Mouse (Mus musculus) stomach, embryonic 14.5 days (tissue): Measurements from ENCODE around the gene Hoxb6. TPM values are rescaled to one million over a fixed set of nuclear protein-coding genes. Genes with fewer than 3 reads are reported as not detected.
A peak's percentile ranks its signal among the peaks of the same experiment; 100 is the strongest.

Experiments used
- ATAC-seq: fragments of 200-750 bp; cut with Nextera tagmentation; 2 replicates; pipeline ENCODE4 v1.8.0; 2017; ENCODE audit warnings: low read depth, moderate TSS enrichment; ENCODE audit not compliant: insufficient number of reproducible peaks, insufficient read depth, low FRiP score
- H3K27ac ChIP-seq: fragments of 300-500 bp; sonication (generic); 2 replicates; pipeline ENCODE4 v1.5.1; 2014; ENCODE audit warnings: mild to moderate bottlenecking, low read length, moderate library complexity, mixed read lengths
- H3K27me3 ChIP-seq: fragments of 300-500 bp; sonication (generic); 2 replicates; pipeline ENCODE4 v1.6.1; 2014; ENCODE audit warnings: low read length, control low read depth, mixed read lengths; ENCODE audit not compliant: control insufficient read depth, insufficient read depth
- H3K36me3 ChIP-seq: fragments of 300-500 bp; sonication (generic); 2 replicates; pipeline ENCODE4 v1.6.1; 2014; ENCODE audit warnings: mild to moderate bottlenecking, control low read depth, low read length, moderate library complexity, mixed read lengths; ENCODE audit not compliant: control insufficient read depth, insufficient read depth
- H3K4me1 ChIP-seq: fragments of 300-500 bp; sonication (generic); 2 replicates; pipeline ENCODE4 v1.6.1; 2014; ENCODE audit warnings: low read length, control low read depth, mixed read lengths; ENCODE audit not compliant: control insufficient read depth, insufficient read depth
- H3K4me2 ChIP-seq: fragments of 300-500 bp; sonication (generic); replicated peaks from 2 replicates; pipeline ENCODE4 v1.6.1; 2014; ENCODE audit warnings: low read depth, low read length, control low read depth
- H3K4me3 ChIP-seq: fragments of 300-500 bp; sonication (generic); 2 replicates; pipeline ENCODE4 v1.5.1; 2014; ENCODE audit warnings: low read depth, low read length, control low read depth
- H3K9ac ChIP-seq: fragments of 300-500 bp; sonication (generic); replicated peaks from 2 replicates; pipeline ENCODE4 v1.6.1; 2014; ENCODE audit warnings: low read depth, mild to moderate bottlenecking, control low read depth, low read length, moderate library complexity, mixed read lengths
- H3K9me3 ChIP-seq: fragments of 300-500 bp; sonication (generic); 2 replicates; pipeline ENCODE4 v1.6.1; 2016; ENCODE audit warnings: low read depth, low read length, control low read depth; ENCODE audit not compliant: control insufficient read depth
- WGBS: fragments of 180-500 bp; shearing (Covaris S2); extraction: QIAGEN DNeasy Blood & Tissue Kit; methylation state at CpG from one replicate; pipeline ENCODE4 v1.1.7; 2014; 5-methylcytosine and 5-hydroxymethylcytosine counted together
- polyA plus RNA-seq: library from polyadenylated mRNA; unstranded; fragments of >200 nt; fragmentation: Nextera tagmentation; extraction: Ambion mirVana; gene quantifications from 2 replicates; pipeline ENCODE4 v1.2.1, GENCODE M21; 2014

Hoxb6 gene
- polyA plus RNA-seq, 1 experiment from 2014 or later, result 12.4 TPM

DNA sequence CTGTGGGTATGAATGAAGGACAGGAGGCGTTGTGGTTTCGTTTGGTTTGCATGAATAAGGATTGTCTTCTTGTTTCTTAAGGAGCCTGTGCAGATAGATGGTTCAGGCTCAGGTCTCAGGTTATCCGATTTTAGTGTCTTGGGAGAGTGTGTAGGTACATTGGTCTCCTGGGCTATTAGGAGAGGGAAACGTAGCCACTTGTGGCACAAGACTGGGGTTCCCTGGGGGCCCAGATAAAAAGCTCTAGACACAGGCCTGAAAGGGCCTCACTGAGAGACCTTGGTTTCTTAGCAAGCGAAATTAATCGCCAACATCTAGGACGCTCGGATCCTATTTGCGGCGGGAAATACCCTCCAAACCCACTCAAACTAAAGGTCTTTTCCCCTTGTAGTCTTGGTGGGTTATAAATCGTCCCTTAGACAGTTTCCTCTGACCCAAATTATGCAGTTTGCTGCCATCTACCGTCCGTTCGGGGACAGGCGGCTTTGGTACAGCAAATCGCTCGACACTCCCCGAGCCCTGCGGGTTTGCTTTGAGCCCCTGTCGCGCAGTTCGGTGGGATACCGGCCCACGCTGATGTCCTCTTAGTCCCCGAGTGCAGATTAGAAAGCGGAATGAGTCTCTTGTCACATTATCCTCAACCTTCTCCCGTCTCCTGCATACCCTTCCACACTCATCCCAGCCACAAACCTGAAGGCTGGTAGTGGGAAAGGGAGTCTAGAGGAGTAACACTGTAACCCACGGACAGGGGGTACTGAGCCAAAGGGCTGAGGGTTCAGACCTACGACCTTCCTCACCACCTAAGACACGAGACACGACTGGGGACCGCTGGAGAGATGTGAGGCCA, 2.2 kb downstream of the Hoxb6 start:
- peaks cover 4% of the 10 kb centered on the region; the same call in 1 of the 2 replicates for H3K4me1 ChIP-seq
- H3K4me3 ChIP-seq, result peak overlapping the region; percentile 38
- no peaks in the 10 kb centered on the region for H3K36me3 ChIP-seq
- H3K9me3 ChIP-seq, result no peaks in the 10 kb centered on the region
- ATAC-seq, result peak; percentile 50; the same call in 1 of the 2 replicates
- peak overlapping the region; percentile 37 for H3K9ac ChIP-seq
- WGBS, result 1% methylated on average over 32 of the region's 32 CpGs
- peaks cover 30% of the 10 kb centered on the region; the same call in 1 of the 2 replicates for H3K27me3 ChIP-seq
- peak overlapping the region; percentile 52 for H3K4me2 ChIP-seq
- peak overlapping the region; percentile 52; the same call in 1 of the 2 replicates for H3K27ac ChIP-seq

DNA sequence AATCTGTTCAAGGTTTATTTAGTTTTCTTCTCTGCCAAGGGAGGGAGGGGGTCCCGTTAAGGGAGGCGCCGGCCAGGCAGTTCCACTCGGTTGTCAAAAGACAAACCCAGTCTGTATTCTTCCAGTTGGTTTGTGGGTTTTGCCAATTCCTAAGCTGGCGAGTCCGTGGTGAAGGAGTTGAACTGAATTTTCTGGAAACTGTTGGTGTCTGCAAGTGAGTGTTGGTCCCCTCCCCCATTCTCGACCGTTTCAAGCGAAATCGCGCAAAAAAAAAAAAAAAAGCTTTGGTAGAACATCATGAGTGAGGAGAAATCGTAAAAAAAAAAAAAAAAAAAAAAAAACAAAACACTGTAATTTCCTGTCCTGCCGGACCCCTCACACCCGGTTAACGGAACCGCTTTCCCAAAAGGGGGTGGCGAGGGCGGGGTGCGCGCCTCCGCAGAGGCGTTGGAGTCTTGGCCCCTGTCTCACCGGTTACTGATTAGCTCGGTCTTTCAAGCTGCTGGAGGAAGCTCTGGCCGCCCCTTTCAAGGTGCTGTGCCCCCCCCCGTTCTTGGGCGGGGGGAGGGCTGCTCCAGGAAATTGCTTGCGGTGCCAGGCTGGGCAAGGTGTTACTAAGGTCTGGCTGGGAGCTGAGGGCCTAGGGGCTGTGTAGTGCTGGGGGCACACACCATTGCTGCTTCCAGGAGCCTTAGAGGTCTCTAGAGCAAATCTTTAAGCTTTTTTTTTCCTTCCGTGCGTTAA, 3.0 kb downstream of the Hoxb6 start:
- ATAC-seq, result no peak
- no peaks in the 10 kb centered on the region for H3K36me3 ChIP-seq
- peak overlapping the region; percentile 70; the same call in 1 of the 2 replicates for H3K27ac ChIP-seq
- H3K9me3 ChIP-seq, result no peaks in the 10 kb centered on the region
- peak overlapping the region; percentile 53 for H3K9ac ChIP-seq
- H3K4me1 ChIP-seq, result peaks cover 4% of the 10 kb centered on the region; the same call in 1 of the 2 replicates
- H3K27me3 ChIP-seq, result peaks cover 37% of the 10 kb centered on the region
- 1% methylated on average over 30 of the region's 30 CpGs for WGBS
- peak overlapping the region; percentile 38 for H3K4me3 ChIP-seq
- H3K4me2 ChIP-seq, result peak overlapping the region; percentile 52

DNA sequence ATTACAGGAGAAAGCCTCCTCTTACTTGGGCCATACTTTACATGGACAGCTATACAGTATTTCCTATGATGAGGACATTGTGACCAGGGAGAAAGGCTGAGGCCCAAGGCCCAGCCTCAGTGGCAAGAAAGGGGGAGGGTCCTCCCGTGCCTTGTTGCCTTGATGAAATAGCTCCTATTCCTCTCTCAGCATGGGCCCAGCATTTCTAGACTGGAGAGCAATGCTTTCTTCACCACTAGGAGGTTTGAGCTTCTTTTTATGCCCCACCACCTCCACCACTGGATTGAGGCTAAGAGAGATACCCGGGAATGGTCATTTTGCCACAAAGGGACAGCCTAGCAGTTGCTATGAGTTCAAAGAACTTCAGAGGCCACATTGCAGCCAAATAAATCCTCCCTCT, 4.7 kb downstream of the Hoxb6 start:
- no peak for ATAC-seq
- Histone ChIP-seq H3K36me3 (no peaks in the 10 kb centered on the region), H3K27ac (no peak overlapping the region), H3K4me3 (no peak overlapping the region), H3K27me3 (peaks cover 38% of the 10 kb centered on the region), H3K9ac (no peak overlapping the region), H3K4me1 (peaks cover 7% of the 10 kb centered on the region; the same call in 1 of the 2 replicates), H3K9me3 (no peaks in the 10 kb centered on the region), H3K4me2 (peak overlapping the region; percentile 15)
- 29% methylated on average over 2 of the region's 2 CpGs for WGBS

DNA sequence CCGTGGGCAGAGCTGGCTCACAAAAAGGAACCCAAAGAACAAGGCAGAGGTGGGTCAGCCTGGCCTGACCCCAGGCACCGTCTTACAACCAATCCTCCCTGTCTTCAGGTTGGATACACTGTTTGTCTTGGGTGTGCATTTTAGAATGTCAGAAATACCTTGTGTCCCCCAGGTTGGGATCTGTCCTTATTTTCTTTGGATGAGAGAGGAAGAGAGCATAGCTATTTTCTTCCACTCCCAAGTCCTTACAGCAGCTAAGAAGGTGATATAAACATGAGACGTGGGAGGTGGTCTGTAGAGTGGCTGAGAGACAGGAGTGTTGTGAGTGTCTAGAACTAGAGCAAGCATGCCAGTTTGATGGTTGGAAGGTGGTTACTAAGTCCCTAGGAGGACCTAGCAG, 5.2 kb downstream of the Hoxb6 start:
- Histone ChIP-seq H3K27ac (no peak overlapping the region), H3K4me1 (peaks cover 7% of the 10 kb centered on the region; the same call in 1 of the 2 replicates), H3K9ac (no peak overlapping the region), H3K4me2 (peak overlapping the region; percentile 15; the same call in 1 of the 2 replicates), H3K9me3 (no peaks in the 10 kb centered on the region), H3K4me3 (no peak overlapping the region), H3K36me3 (no peaks in the 10 kb centered on the region), H3K27me3 (peaks cover 36% of the 10 kb centered on the region)
- 21% methylated on average over 3 of the region's 3 CpGs for WGBS
- no peak for ATAC-seq

DNA sequence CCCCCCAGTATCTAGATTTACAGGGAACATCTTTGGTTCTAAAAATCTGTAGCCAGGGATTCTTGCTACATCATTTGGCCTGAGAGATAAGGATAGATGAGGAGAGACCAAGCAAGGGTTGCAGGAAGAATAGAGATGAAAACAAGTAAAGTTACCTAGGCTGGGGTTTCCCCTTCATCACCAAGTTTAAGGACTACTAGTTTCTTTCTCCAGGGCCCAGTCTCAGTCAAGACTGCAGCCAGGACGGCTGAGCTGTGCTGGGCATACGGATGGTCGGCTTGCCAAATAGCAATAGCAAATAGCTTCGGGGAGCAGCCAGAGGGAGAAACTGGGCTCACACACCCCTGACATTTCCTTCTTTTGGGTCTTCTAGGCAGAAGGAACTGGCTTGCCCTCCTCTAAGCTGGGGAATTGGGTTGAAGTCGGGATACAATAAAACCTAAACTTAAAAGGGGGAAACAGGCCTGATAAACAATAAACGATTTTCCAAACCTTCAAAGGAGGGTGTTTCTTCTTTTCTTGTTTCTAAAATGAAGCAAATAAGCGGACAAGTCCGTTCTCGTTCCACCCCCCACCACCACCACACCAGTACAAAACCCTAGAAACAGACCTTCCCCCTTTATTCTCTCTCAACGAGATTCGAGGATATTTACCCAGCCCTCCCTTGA, 5.8 kb downstream of the Hoxb6 start:
- H3K9me3 ChIP-seq, result no peaks in the 10 kb centered on the region
- no peaks in the 10 kb centered on the region for H3K36me3 ChIP-seq
- H3K4me3 ChIP-seq, result 0 out of 2 replicates have a peak overlapping the region, but pooled peaks have one; percentile 47
- ATAC-seq, result no peak
- peaks cover 30% of the 10 kb centered on the region for H3K27me3 ChIP-seq
- H3K4me2 ChIP-seq, result peak overlapping the region; percentile 95; the same call in 1 of the 2 replicates
- peak overlapping the region; percentile 100; the same call in 1 of the 2 replicates for H3K27ac ChIP-seq
- WGBS, result 17% methylated on average over 11 of the region's 11 CpGs
- no peak overlapping the region for H3K9ac ChIP-seq
- peaks cover 7% of the 10 kb centered on the region; the same call in 1 of the 2 replicates for H3K4me1 ChIP-seq

DNA sequence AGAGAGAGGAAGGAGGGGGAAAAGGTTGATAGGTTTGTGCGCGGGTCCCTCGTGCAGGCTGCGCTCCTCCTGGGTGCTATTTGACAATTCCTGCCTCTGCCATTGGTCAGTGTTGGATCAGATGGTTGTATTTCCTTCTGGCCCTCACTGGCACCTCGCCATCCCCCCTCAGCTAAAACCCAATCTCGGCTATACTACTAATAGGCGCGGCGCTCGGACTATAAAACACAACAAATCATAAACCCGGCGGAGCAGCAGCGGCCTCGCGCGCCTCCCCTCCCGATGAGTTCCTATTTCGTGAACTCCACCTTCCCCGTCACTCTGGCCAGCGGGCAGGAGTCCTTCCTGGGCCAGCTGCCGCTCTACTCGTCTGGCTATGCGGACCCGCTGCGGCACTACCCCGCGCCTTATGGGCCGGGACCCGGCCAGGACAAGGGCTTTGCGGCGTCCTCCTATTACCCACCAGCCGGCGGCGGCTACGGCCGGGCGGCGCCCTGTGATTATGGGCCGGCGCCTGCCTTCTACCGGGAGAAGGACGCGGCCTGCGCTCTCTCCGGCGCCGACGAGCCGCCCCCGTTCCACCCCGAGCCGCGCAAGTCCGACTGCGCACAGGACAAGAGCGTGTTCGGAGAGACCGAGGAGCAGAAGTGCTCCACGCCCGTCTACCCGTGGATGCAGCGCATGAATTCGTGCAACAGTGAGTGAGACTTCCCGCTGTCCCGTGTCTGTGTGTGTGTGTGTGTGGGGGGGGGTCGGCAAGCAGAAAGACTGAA, 6.8 kb downstream of the Hoxb6 start:
- Histone ChIP-seq H3K27ac (peak overlapping the region; percentile 100), H3K9me3 (no peaks in the 10 kb centered on the region), H3K4me3 (peak overlapping the region; percentile 47), H3K36me3 (no peaks in the 10 kb centered on the region), H3K9ac (peak overlapping the region; percentile 69), H3K27me3 (peaks cover 24% of the 10 kb centered on the region), H3K4me2 (peak overlapping the region; percentile 95), H3K4me1 (peaks cover 7% of the 10 kb centered on the region; the same call in 1 of the 2 replicates)
- WGBS, result under 1% methylated on average over 66 of the region's 66 CpGs
- ATAC-seq, result no peak

DNA sequence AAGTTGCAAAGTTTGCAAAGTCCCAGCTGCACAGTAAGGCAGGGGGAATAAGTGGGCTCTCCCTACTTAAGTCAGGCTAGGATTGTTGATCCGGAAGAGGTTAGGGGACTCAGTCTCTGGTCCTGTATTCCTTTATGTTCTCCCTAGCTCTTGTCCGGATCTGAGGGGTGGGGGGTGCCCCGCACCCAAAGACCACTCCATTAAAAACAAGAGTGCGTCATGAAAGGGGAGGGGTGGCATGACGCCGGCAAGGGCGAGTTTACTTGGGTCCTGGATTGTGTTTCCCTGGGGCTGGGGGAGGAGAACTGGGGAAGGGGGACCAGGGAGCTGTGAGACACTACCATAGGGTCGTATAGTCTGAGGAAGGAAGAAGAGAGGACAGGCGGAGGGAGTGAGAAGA, 7.5 kb downstream of the Hoxb6 start:
- Histone ChIP-seq H3K36me3 (no peaks in the 10 kb centered on the region), H3K4me3 (peak overlapping the region; percentile 47), H3K4me2 (peak overlapping the region; percentile 95), H3K9me3 (no peaks in the 10 kb centered on the region), H3K4me1 (peaks cover 7% of the 10 kb centered on the region; the same call in 1 of the 2 replicates), H3K27me3 (peaks cover 24% of the 10 kb centered on the region), H3K9ac (peak overlapping the region; percentile 69), H3K27ac (peak overlapping the region; percentile 100; the same call in 1 of the 2 replicates)
- WGBS, result under 1% methylated on average over 9 of the region's 9 CpGs
- no peak for ATAC-seq
